Mouse (Mus musculus) heart, adult 2 months (tissue): Measurements from ENCODE around the gene B020004J07Rik.
"Not testable (repeated sequence)": the region's sequence is repeated elsewhere in the genome, so short reads cannot be mapped to it uniquely, and the experiment has no call there.

ENCODE experiments used
- CTCF ChIP-seq: fragments of 200-600 bp; IDR thresholded peaks from 2 replicates; pipeline ENCODE4 v1.8.1; 2022; ENCODE audit warnings: antibody characterized with exemption, mild to moderate bottlenecking, moderate library complexity
- EP300 ChIP-seq: fragments of 200-500 bp; IDR thresholded peaks from 2 replicates; pipeline ENCODE4 v1.6.1; 2011; ENCODE audit warnings: low read depth, low read length, control low read depth; ENCODE audit not compliant: insufficient read depth
- POLR2A ChIP-seq: fragments of 200-500 bp; IDR thresholded peaks from 2 replicates; pipeline ENCODE4 v1.6.1; 2011; ENCODE audit warnings: mild to moderate bottlenecking, low read depth, low read length, control low read depth; ENCODE audit not compliant: insufficient read depth

GRCm38 (mm10) chr4:101875687-101876086 lies 31.9 kb upstream of the B020004J07Rik start:
- not testable (repeated sequence) for TF ChIP-seq POLR2A, CTCF, EP300
